Mouse (Mus musculus): ENCODE data around the gene Krr1.
A peak's percentile ranks its signal among the peaks of the same experiment; 100 is the strongest.

Krr1 gene

GRCm38 (mm10) chr10:111972542-111973361 lies at the start of gene Krr1:
Krr1 (plus strand) TSS chr10:111972664.
- DNase-seq (ENCODE audit: low read depth, low spot score), result peak; percentile 95

DNA sequence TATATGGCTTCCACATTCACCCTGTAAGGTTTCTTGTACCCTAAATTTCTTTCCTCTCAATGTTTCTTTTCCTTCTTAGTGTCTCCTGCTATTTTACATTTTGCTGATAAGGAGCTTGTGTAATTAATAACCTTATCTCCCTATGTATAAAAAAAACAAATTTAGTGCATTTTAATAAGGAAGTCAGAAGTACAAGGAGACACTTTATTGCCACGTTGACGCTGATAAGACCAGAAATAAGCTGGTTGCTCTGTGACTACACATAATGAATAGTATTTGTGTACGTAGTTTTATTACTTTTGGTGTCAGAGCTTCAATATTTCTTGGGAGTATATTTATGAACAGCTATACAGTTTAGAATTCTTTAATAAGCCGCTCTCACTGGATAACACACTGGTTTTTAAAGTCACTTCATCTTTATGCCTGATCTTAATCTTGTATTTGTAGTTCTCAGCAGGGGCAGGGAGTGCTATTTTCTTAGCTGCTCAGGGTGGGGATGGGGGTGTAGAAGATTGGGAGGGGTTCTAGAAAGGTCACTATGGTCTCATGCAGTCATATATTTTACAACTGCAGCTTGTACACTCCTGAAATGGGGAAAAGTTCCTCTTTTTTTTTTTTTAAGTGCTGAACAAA lies 48.8 kb upstream of the Krr1 start:
- DNase-seq (ENCODE audit: low read depth, low spot score), result no peak

GRCm38 (mm10) chr10:111924141-111924540 lies 48.3 kb upstream of the Krr1 start:
- no peak for DNase-seq (ENCODE audit: low read depth, low spot score)

- DNase-seq (ENCODE audit: low read depth, low spot score), result peak; percentile 45
Measured at GRCm38 (mm10) chr10:111924716-111925488, 47.6 kb upstream of the Krr1 start.

DNA sequence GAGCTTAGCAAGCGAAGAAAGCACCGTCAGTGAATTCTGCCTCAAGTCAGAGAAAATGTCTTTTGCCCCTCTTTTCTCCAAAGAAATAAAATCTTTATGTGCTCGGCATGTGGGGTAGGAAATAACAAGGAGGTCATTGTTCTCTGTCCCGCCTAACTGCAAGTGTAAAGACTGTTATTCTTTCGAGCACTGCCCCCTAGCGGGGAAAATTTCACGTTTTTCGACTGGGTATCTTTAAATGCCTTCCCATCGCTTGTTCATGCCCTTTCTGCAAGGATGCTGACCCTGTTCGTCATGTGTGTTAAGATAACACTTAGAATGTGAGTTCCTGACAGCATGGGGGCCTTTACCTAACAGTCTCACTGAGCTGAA lies 47.0 kb upstream of the Krr1 start:
- DNase-seq (ENCODE audit: low read depth, low spot score), result peak; percentile 96

DNA sequence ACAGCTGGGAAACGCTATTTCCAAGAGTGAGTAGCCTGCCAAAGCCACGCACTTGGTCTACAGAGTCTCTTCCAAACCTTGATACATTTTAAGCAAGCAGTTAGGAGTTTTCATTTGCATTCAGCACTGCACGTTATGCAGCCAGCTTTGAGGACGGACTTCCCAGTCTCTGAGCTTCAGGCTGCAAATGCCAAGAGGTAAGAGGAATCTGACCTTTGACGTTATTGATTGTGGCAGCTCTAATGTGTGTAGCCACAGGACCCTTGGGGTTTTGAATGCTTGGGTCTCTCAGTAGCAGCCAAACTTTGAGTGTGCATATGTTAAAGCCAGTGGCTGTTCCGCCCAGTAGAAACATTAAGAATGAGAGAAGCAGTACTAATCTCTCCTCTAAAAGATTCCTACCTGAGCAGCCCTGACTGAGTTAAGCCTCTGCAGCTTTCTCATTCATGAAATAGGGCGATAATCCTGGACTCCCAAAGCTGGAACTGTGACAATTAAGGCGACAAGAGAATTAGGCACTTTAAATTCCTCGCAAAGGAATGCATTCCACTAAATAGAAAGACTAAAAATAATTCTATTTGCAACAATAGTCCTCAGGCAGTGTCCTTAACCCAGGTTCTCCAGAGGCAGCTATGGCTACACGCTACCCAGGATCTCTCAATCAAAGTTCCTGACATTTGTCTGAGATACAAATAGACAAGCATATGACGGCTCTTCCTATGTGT lies 39.7 kb upstream of the Krr1 start:
- no peak for DNase-seq (ENCODE audit: low read depth, low spot score)

GRCm38 (mm10) chr10:111935207-111935606 lies 37.3 kb upstream of the Krr1 start:
- DNase-seq (ENCODE audit: low read depth, low spot score), result no peak

DNA sequence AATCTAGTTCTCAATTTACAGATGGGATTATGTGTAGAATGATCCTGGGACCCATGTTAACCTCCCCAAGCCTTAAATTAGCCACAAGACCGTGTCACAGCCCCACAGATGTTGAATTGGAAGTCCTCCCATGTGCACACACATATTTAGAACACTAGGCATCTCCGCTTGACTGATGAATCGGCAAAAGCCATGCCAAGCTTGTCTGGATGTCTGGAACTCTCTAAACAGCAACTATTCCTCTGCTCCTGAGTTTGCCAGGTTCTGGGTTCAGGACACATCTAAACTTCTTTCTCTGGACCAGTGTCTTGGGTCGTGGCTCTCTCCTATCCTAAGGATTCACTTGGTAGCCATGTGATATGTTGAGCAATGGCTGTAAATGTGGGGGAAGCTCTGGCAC lies 36.4 kb upstream of the Krr1 start:
- no peak for DNase-seq (ENCODE audit: low read depth, low spot score)

- no peak for DNase-seq (ENCODE audit: low read depth, low spot score)
Measured at GRCm38 (mm10) chr10:111936491-111937145, 35.8 kb upstream of the Krr1 start.

DNA sequence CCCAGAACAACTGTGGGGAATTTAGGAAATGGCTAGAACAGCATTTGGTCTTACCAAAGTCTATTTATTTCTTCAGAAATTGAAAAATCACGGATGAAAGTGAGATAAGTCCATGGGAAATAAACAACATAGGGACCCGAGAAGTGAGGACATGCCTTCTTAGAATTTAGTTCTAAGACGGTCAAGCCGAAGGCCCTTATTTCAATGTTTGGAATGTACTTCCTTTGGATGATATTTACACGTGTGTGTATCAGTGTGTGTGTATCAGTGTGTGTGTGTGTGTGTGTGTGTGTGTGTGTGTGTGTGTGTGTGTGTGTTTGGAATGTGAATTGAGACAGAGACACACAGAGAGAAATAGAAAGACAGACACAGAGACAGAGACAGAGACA lies 35.3 kb upstream of the Krr1 start:
- DNase-seq (ENCODE audit: low read depth, low spot score), result no peak

GRCm38 (mm10) chr10:111943026-111943425 lies 29.4 kb upstream of the Krr1 start:
- DNase-seq (ENCODE audit: low read depth, low spot score), result no peak

GRCm38 (mm10) chr10:111945563-111945962 lies 26.9 kb upstream of the Krr1 start:
- no peak for DNase-seq (ENCODE audit: low read depth, low spot score)

- DNase-seq (ENCODE audit: low read depth, low spot score), result no peak
Measured at GRCm38 (mm10) chr10:111948041-111948440, 24.4 kb upstream of the Krr1 start.

- no peak for DNase-seq (ENCODE audit: low read depth, low spot score)
Measured at GRCm38 (mm10) chr10:111949008-111949407, 23.5 kb upstream of the Krr1 start.

DNA sequence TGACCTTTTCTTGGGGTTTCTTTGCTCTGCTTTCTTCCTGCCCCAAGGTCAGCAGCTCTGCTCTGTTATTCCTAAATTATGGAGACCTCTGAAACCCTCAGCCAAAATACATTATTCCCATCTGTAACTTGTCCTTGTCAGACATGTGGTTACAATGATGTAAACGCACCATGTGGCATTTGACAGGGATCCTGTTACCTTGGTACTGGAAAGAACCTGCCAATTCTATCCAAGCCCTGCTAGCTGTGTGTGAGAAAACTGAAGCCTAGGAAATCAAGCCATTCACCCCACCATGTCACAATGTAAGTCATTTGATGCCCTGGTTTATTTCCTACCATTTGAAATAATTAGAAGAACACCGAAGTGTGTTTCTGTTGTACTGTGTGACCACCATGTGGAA lies 16.6 kb upstream of the Krr1 start:
- DNase-seq (ENCODE audit: low read depth, low spot score), result no peak

DNA sequence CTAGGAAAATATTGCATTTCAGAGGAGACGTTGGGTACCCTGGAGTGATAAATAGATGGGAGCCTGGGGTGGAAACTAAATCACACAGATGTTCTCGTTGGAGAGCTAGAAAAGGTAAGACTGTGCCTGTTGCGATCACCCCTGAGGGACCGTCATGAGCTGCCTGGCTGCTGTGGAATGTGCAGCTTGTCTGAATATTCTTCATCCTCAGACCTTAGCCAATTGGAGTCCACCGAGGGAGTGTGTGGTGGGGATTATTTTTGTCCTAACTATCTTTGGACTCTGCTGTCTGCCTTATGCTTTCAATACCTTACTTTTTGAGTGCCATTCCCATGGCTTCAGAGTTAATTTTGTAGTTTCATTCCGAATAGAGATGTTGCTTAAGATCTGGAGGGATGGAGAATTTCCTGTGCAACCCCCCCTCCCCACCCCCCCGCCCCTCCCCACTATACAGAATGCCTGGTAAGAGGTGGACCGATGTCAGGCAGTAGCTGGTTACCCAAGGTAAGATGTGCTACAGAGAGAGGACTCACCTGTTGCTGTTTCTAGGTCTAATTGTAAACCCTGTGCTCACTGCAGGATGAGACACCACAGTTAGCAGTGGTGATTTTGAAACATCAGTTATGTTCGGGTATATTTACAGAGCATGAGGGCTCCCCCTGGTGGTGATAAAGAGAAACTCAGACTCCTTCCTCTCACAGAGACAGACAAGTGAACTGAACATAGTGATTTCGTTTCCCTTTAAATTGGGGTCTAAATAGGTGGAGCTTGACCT lies 15.0 kb upstream of the Krr1 start:
- DNase-seq (ENCODE audit: low read depth, low spot score), result peak; percentile 81

DNA sequence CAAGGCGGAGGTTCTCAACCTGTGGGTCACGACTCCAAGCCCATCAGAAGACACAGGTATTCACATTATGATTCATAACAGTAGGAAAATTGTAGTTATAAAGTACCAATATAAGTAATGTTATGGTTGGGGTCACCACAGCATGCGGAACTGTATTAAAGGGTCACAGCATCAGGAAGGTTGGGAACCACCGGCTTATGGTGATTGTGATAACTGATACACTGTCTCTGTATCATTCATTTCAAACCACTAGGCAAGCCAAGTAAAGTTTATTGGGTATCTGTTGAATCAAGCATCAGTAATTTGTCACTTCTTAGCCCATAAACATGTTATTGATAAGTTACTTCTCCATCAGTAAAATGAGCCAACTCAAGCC lies 14.4 kb upstream of the Krr1 start:
- no peak for DNase-seq (ENCODE audit: low read depth, low spot score)

GRCm38 (mm10) chr10:111959353-111959752 lies 13.1 kb upstream of the Krr1 start:
- no peak for DNase-seq (ENCODE audit: low read depth, low spot score)

GRCm38 (mm10) chr10:111960459-111960858 lies 12.0 kb upstream of the Krr1 start:
- DNase-seq (ENCODE audit: low read depth, low spot score), result no peak

DNA sequence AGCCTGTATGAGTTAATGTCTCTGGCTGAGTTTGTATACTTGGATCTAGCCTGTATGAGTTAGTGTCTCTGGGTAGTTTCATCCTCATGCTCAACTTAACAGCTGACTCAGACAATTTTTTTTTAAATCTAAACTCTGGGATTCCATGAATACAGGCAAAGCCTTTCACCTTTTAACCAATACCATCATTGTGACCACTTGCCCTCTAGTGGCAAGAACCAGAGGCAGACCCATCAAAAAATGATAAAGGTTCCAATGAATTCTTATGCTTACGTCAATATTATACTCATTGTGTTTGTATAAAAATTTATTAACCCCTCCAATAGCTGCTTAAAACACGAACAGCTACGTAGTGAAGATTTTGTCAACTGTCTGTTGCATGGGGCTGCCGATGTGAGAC lies 6.1 kb upstream of the Krr1 start:
- DNase-seq (ENCODE audit: low read depth, low spot score), result no peak

DNA sequence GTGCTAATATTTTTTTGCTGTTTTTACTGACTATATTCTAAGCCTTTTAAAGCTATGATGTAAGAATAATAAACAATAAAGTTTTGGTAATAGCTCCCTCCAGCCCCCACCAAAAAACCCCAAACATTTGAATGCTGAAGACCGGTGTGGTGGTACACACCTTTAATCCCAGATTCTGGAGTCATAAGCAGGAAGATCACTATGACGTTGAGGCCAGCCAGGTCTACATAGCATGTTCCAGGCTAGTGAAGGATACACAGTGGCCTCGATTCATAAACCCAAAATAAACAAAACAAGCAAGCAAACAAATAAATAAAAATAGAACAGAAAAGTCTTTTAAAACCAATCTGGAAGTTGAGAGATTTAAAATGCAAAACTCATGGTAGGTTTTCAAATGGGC lies 535 bp upstream of the Krr1 start:
- no peak for DNase-seq (ENCODE audit: low read depth, low spot score)
